Mouse (Mus musculus): ENCODE measurements at regions not wholly inside any gene's neighbourhood (a gene's known extent, or its start where the extent isn't known, plus 50 kb on each side); places are given as distances from the start of the nearest gene placed in this dataset.
A peak's percentile ranks its signal among the peaks of the same experiment; 100 is the strongest.

GRCm38 (mm10) chr10:54448352-54449043 is 372.1 kb upstream of the Man1a start:
- intact Hi-C loops (cut with DNase I): no loop called here
- no peak for DNase-seq

DNA sequence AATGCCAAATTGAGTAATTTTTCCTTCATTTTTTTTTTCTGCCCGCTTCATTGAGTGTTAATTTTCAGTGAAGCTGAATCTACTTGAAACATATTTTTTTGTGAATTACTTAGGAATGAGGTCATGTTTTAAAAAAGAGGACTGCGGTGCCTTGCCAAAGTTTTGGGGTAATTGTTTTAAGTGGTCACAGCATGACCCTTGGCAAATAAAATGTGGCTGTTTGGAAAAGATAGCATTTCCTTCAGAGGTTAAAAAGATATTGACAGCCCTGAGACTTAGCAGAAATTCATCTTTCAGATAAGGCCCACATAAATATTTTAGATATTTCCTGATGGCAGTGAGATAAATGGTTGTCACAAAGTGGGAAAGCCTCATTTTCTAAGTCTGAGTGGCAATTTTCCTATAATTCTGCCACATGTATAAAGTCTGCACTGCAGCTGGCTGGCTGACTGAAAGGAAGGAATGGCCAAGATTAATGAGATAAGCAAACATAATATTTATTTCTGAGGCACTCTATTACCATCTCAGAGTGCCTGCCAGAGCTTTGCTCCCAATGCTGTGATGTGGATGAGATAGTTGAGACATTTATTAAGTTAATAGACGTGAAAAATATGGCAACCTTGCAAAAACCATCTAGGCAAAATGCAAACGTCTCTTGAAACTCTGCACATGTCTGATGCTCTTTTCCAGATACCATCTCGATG is 327.0 kb upstream of the Man1a start:
- intact Hi-C loops (cut with DNase I): no loop called here
- DNase-seq: no peak

DNA sequence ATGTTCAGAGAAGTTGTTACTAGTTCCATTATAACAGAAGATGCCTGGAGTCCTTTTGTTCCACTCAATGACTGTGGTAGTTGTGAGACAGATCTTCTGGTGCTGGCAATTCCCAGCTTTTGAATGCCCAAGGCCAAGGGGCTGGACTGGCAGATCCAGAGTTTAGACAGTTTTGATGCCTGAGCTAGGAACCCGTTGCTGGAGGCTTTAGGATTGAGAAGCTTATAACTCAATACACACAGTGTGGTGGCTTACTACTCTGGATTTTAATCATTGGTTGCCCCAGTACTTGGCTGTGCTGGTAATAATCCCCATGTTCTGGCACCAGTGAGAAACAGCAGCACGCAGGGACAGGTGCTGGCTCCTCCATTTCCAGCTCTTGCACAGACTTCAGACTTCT is 307.3 kb upstream of the Man1a start:
- DNase-seq: no peak

GRCm38 (mm10) chr10:54381530-54381929 is 305.1 kb upstream of the Man1a start:
- intact Hi-C loops (cut with DNase I): no loop called here
- no peak for DNase-seq

More for the DNA sequence above, 307.3 kb upstream of the Man1a start:
- intact Hi-C loops (cut with DNase I): no loop called here

GRCm38 (mm10) chr10:54369158-54369557 is 292.7 kb upstream of the Man1a start:
- intact Hi-C loops (cut with DNase I): no loop called here
- no peak for DNase-seq

DNA sequence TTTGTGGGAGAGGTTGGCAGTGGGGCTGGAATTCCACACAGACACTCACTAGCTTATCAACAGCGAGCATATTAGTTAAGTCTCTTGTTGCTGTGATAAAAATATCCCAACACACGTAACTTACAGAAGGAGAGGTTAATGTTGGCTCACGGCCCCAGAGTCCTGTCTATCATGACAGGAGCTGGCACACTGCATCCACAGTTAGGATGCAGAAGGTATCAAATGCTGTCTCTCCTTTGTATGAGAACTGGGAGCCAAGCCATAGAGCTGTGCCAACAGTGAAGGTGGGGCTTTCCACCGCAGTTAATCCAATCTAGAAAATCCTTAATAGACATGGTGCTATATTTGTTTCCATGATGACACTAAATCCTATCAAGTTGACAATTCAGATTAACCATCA is 288.9 kb upstream of the Man1a start:
- peak in 1 of 2 experiments; percentile 10 for DNase-seq
- intact Hi-C loops (cut with DNase I): no loop called here

- intact Hi-C loops (cut with DNase I): no loop called here
- DNase-seq: no peak
Measured at GRCm38 (mm10) chr10:54337234-54337633, 260.8 kb upstream of the Man1a start.
